Mouse (Mus musculus): Measurements from ENCODE around the gene Serpinb1c.

- no peak for TF ChIP-seq POLR2A (IDR thresholded peaks at IDR 0.05; ENCODE audit: low read depth, low read length)
- no peak for TF ChIP-seq CTCF (IDR thresholded peaks at IDR 0.05; ENCODE audit: borderline replicate concordance, insufficient read depth, low read length)
Observed at GRCm38 (mm10) chr13:32927241-32927640, 29.2 kb upstream of the Serpinb1c start.
